Mouse (Mus musculus): ENCODE measurements around the gene Pparg. TPM values are rescaled to one million over a fixed set of nuclear protein-coding genes. Genes with fewer than 3 reads are reported as not detected.
A peak's percentile ranks its signal among the peaks of the same experiment; 100 is the strongest.

Pparg gene
- polyA plus RNA-seq, 1 experiment: 257 TPM

GRCm38 (mm10) chr6:115343096-115343495 lies 17.7 kb upstream of the Pparg start:
- Histone ChIP-seq H3K27ac (replicated peaks; ENCODE audit: low read depth, low read length) (peak overlapping the region; percentile 75), H3K4me3 (ENCODE audit: insufficient read depth, low read depth, low read length) (no peak overlapping the region), H3K4me1 (ENCODE audit: control insufficient read depth, insufficient read depth, insufficient read length, low read length) (peaks cover 5% of the 10 kb centered on the region; the same call in 1 of the 2 replicates)

GRCm38 (mm10) chr6:115343570-115343969 lies 17.2 kb upstream of the Pparg start:
- Histone ChIP-seq H3K27ac (replicated peaks; ENCODE audit: low read depth, low read length) (peak overlapping the region; percentile 58), H3K4me3 (ENCODE audit: insufficient read depth, low read depth, low read length) (peak overlapping the region; percentile 44; the same call in 1 of the 2 replicates), H3K4me1 (ENCODE audit: control insufficient read depth, insufficient read depth, insufficient read length, low read length) (peaks cover 7% of the 10 kb centered on the region; the same call in 1 of the 2 replicates)

DNA sequence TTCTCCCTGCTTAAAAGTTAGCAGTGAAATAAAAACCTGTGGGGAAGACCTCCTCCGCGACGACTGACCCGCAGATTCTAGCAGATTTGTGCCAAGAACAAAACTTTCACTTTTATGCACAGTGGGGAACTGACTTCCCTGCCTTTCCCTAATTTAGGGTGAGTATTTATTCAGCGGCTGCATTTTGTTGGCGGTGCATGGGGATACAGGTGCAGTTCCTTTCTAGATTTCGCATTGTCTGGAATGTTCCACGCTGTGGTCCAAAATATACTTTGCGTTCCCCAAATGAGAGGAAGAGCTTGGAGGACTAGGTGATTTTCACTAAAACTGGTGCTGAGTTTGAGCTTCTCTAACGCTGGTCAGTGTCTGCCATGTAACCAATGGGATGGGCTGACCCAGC lies 16.6 kb upstream of the Pparg start:
- Histone ChIP-seq H3K4me3 (ENCODE audit: insufficient read depth, low read depth, low read length) (peak overlapping the region; percentile 44), H3K4me1 (ENCODE audit: control insufficient read depth, insufficient read depth, insufficient read length, low read length) (peaks cover 7% of the 10 kb centered on the region; the same call in 1 of the 2 replicates), H3K27ac (replicated peaks; ENCODE audit: low read depth, low read length) (peak overlapping the region; percentile 86)

DNA sequence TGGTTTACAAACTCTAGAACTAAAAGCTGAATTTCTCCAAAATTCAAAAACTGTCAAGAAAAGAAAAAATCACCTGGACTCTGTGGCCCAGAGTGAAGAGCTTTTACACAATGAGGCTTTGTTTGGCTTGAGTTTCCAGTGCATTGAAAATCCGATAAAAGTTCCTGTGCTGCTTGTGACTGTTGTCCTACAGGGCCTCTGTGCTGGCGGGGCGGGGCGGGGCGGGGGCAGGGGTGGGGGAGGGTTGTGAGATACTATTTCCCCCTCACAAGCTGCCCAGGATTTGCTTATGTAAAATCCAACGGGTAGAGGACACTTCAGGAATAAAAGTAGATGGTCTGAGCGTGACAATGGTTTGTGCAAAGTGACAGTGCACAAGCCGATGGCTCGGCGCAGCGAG lies 16.2 kb upstream of the Pparg start:
- H3K27ac ChIP-seq (replicated peaks; ENCODE audit: low read depth, low read length): peak overlapping the region; percentile 88
- peak overlapping the region; percentile 51 for H3K4me3 ChIP-seq (ENCODE audit: insufficient read depth, low read depth, low read length)

DNA sequence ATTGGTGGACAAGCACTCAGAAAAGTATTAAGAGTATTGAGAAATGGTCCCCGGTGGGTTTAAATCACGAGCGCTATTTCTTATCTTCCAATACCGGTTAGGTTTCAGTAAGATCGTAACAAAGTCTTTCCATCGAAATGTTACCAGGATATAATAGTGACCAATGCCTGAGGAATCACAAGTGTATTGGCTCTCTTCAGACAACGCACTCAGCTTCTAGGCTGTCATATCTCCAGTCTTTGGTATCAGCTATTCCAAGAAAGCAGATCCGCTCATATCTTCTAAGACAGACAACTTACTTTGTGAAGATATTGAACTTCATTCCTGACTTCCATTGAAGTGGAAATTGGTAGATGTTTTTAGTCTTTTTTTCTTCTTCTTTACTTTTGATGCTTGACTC lies 15.7 kb upstream of the Pparg start:
- Histone ChIP-seq H3K4me3 (ENCODE audit: insufficient read depth, low read depth, low read length) (peak overlapping the region; percentile 51), H3K27ac (replicated peaks; ENCODE audit: low read depth, low read length) (peak overlapping the region; percentile 88), H3K4me1 (ENCODE audit: control insufficient read depth, insufficient read depth, insufficient read length, low read length) (peaks cover 13% of the 10 kb centered on the region)

More for the DNA sequence above, 16.2 kb upstream of the Pparg start:
- H3K4me1 ChIP-seq (ENCODE audit: control insufficient read depth, insufficient read depth, insufficient read length, low read length): peaks cover 10% of the 10 kb centered on the region

DNA sequence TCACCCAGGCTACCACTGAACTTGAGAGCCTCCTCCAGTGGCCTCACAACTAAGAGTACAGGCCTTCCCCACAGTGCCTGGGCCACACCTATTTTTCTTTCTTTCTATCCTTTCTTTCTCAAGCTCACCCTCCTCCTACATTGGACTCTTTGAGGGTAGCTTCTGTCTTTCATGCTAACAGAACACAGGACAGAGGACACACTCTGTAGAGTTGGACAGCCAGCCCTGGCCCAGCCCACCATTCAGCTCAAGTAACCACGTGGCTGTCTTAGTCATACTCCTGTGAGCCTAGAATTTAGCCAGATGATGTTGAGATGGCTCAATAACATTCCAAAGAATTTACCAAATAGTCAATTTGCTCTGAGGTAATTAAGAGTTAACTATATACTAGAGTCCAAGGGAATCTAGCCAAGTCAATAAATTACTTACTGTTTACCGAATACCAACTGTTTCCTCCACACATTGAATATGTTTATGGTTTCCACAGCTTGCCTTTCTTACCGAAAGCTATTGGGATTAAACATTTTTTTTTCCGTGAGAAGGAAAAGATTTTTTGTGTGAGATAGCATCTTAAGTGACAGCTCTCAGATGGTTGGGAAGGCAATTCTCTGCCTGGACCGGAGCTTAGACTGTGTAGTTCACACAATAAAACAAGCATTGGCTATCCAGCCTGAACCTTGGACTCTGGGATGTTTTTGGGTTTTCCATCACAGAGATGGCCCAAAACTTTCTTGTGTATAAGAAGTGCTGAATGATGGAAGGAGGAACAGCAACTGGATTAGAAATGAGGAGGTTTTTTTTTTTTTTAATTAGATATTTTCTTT lies 10.9 kb upstream of the Pparg start:
- Histone ChIP-seq H3K4me3 (ENCODE audit: insufficient read depth, low read depth, low read length) (no peak overlapping the region), H3K4me1 (ENCODE audit: control insufficient read depth, insufficient read depth, insufficient read length, low read length) (peaks cover 10% of the 10 kb centered on the region), H3K27ac (replicated peaks; ENCODE audit: low read depth, low read length) (peak overlapping the region; percentile 23)

DNA sequence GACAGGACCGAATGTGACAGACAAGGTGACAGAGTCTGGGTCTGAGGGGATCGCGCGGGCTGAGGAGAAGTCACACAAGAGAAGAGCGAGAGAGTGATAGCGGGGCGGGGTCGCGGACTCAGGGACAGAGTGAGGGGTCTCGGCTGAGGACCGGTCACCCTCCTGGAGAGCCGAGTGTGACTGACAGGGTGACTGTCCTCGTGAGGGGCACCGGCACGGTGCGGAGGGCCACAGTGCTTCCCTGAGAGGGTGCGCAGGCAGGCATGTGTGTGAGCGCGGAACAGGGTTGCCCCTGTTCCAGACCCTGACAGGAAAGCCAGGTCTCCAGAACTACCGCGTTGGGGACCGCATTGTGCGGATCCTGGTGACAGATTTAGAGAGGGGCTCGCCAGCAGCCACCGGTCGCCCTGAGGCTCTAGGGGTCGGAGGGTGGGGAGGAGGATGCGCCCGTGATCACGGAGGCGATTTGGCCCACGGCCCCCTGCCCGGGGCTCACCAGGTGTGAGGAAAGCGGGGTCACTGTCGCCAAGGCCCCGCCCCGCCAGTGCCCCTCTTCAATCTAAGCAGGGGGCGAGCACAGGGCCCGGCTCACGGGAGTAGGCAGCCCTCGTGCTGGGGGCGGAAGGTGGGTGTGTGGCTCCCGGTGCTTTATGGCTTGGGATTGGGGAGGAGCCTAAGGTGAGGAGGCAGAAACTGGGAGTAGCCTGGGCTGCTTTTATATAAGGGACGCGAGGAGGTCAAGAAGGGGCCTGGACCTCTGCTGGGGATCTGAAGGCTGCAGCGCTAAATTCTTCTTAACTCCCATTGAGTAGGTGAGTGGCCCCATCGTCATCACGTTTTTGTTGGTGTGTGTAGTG lies 1.1 kb downstream of the Pparg start:
- Histone ChIP-seq H3K4me1 (ENCODE audit: control insufficient read depth, insufficient read depth, insufficient read length, low read length) (no peaks in the 10 kb centered on the region), H3K4me3 (ENCODE audit: insufficient read depth, low read depth, low read length) (peak overlapping the region; percentile 88), H3K27ac (replicated peaks; ENCODE audit: low read depth, low read length) (peak overlapping the region; percentile 99)

DNA sequence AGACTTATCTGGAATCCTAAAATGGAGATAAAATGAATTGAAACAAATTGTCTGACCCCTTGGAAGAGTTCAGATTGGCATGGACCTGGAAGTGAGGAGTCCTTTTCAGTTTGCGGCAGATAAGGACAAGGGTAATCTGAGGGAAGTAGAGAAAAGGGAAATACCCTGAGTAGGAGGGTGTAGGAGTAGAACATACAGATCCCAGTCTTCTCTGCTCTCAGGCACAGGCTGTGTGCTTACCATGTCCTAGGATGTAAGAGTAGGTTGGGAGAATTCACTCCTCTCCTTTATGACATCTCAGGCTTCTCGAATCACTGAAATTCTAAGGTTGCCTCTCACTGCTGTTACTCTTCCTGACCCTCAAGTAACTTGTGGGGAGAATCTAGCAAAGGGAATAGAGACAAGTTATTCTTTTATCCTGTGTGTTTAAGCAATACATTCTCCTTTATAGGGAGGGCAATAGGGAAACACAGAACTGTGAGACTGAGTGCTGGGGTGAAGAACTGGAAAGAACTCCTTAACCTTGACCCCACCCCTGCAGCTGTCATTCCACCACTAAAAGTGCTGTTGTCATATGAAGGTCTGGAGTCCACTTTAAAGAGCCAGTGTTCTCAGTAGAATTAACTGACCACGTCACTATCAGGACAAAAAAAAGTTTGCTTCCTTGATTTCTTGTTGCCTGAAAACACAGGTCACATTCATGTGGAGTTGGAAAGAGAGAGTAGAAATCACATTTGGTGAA lies 6.3 kb downstream of the Pparg start:
- Histone ChIP-seq H3K27ac (replicated peaks; ENCODE audit: low read depth, low read length) (peak overlapping the region; percentile 94), H3K4me1 (ENCODE audit: control insufficient read depth, insufficient read depth, insufficient read length, low read length) (peaks cover 13% of the 10 kb centered on the region), H3K4me3 (ENCODE audit: insufficient read depth, low read depth, low read length) (peak overlapping the region; percentile 61)

DNA sequence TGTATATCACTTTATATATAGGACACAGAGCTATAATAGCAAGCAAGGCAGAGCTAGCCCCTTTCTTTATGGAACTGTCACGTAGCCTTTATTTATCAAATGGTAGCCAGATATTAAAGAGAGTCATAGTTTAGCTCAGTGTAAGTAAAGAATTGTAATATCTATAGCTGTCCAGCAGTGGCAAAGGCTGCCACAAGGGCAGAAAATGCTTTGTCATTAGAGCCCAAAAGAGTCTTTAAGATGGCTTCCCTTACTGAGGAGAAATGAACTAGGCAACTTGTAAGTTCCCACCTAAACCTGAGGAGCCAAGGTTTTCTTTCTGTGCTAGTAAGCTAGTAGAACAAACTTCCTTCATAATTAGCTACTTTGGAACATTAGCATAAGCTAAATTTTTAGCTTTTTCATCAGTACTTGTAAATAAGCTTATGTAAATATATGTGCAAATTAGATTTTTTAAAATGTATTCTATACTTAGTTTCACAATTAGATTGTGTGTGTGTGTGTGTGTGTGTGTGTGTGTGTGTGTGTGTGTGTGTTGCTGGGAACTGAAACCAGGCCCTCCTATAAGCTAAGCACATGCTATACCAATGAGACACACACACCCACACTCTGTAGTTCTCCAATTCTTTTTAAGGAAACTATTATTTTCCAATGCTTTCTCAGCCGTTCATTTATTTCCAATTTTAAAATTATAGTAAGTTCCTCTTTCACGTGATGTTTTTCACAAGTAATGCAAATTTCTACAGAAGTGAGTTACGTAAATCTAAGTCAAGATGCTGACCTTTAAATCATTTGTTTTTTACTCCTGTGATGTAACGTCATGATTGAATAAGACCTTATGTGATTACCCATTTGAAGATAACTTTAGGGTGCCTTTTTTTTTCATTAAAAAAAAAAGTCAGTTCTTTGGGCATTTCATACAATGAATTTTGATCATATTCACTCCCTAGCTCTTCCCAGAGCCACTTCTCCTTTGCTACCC lies 14.4 kb downstream of the Pparg start:
- Histone ChIP-seq H3K27ac (replicated peaks; ENCODE audit: low read depth, low read length) (peak overlapping the region; percentile 51), H3K4me3 (ENCODE audit: insufficient read depth, low read depth, low read length) (no peak overlapping the region), H3K4me1 (ENCODE audit: control insufficient read depth, insufficient read depth, insufficient read length, low read length) (peaks cover 25% of the 10 kb centered on the region)

DNA sequence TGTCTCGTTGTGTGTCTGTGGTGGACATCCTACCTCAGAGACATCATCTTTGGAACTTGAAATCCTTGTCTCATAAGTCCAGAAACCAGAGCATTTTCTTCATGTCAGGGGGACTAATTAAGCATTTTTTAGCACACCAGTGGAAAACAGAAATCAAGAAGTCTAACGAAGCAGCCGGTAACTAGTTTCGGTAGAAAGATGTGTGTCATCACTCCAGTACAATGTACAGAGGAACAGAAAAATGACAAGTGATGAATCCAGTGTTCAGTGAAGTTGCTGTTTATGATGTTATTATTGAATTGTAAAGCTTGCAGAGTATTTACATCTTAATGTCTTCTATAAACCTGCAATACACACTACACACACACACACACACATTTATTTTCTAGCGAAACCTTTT lies 19.8 kb downstream of the Pparg start:
- Histone ChIP-seq H3K4me1 (ENCODE audit: control insufficient read depth, insufficient read depth, insufficient read length, low read length) (peaks cover 16% of the 10 kb centered on the region), H3K27ac (replicated peaks; ENCODE audit: low read depth, low read length) (0 out of 2 replicates have a peak overlapping the region, but pooled peaks have one; percentile 7), H3K4me3 (ENCODE audit: insufficient read depth, low read depth, low read length) (no peak overlapping the region)

GRCm38 (mm10) chr6:115382712-115383111 lies 22.0 kb downstream of the Pparg start:
- no peak overlapping the region for H3K4me3 ChIP-seq (ENCODE audit: insufficient read depth, low read depth, low read length)
- H3K4me1 ChIP-seq (ENCODE audit: control insufficient read depth, insufficient read depth, insufficient read length, low read length): peaks cover 20% of the 10 kb centered on the region
- H3K27ac ChIP-seq (replicated peaks; ENCODE audit: low read depth, low read length): peak overlapping the region; percentile 53

- Histone ChIP-seq H3K4me3 (ENCODE audit: insufficient read depth, low read depth, low read length) (no peak overlapping the region), H3K4me1 (ENCODE audit: control insufficient read depth, insufficient read depth, insufficient read length, low read length) (peaks cover 21% of the 10 kb centered on the region), H3K27ac (replicated peaks; ENCODE audit: low read depth, low read length) (peak overlapping the region; percentile 54; the same call in 1 of the 2 replicates)
Measured at GRCm38 (mm10) chr6:115389945-115390540, 29.3 kb downstream of the Pparg start.

GRCm38 (mm10) chr6:115396911-115397310 lies 36.2 kb downstream of the Pparg start:
- Histone ChIP-seq H3K4me1 (ENCODE audit: control insufficient read depth, insufficient read depth, insufficient read length, low read length) (peaks cover 16% of the 10 kb centered on the region), H3K4me3 (ENCODE audit: insufficient read depth, low read depth, low read length) (no peak overlapping the region), H3K27ac (replicated peaks; ENCODE audit: low read depth, low read length) (0 out of 2 replicates have a peak overlapping the region, but pooled peaks have one; percentile 38)

All from brown adipose tissue, adult 24 weeks (tissue).